Mouse (Mus musculus) stomach, postnatal 0 days (tissue): Measurements from ENCODE around the gene Dclk2. TPM values are rescaled to one million over a fixed set of nuclear protein-coding genes. Genes with fewer than 3 reads are reported as not detected.

ENCODE experiments used
- ATAC-seq: fragments of 200-750 bp; cut with Nextera tagmentation; 2 replicates; pipeline ENCODE4 v1.8.0; 2017; ENCODE audit not compliant: low FRiP score, low TSS enrichment
- DNase-seq: peaks from one replicate; pipeline ENCODE4 v3.0.0-alpha.2; 2016; ENCODE audit warnings: low spot score
- H3K27ac ChIP-seq: fragments of 300-500 bp; sonication (generic); replicated peaks from 2 replicates; pipeline ENCODE4 v1.5.1; 2014; ENCODE audit warnings: mild to moderate bottlenecking, control low read depth
- H3K27me3 ChIP-seq: fragments of 300-500 bp; sonication (generic); 2 replicates; pipeline ENCODE4 v1.6.1; 2014; ENCODE audit warnings: low read length; ENCODE audit not compliant: control insufficient read depth, insufficient read depth
- H3K36me3 ChIP-seq: fragments of 300-500 bp; sonication (generic); 2 replicates; pipeline ENCODE4 v1.6.1; 2014; ENCODE audit warnings: low read length, mixed read lengths; ENCODE audit not compliant: control insufficient read depth, insufficient read depth
- H3K4me1 ChIP-seq: fragments of 300-500 bp; sonication (generic); replicated peaks from 2 replicates; pipeline ENCODE4 v1.6.1; 2014; ENCODE audit warnings: antibody characterized with exemption; ENCODE audit not compliant: control insufficient read depth, insufficient read depth
- H3K4me2 ChIP-seq: fragments of 300-500 bp; sonication (generic); replicated peaks from 2 replicates; pipeline ENCODE4 v1.6.1; 2014; ENCODE audit warnings: low read depth, mild to moderate bottlenecking, control low read depth, moderate library complexity
- H3K4me3 ChIP-seq: fragments of 300-500 bp; sonication (generic); 2 replicates; pipeline ENCODE4 v1.5.1; 2014; ENCODE audit warnings: low read depth, low read length, control low read depth
- H3K9ac ChIP-seq: fragments of 300-500 bp; sonication (generic); 2 replicates; pipeline ENCODE4 v1.6.1; 2014; ENCODE audit warnings: mild to moderate bottlenecking, low read length, control low read depth, mixed read lengths
- H3K9me3 ChIP-seq: fragments of 300-500 bp; sonication (generic); 2 replicates; pipeline ENCODE4 v1.6.1; 2016; ENCODE audit warnings: low read length; ENCODE audit not compliant: control insufficient read depth
- CTCF ChIP-seq: IDR thresholded peaks from 2 replicates; pipeline ENCODE4 v1.5.1; 2016; ENCODE audit warnings: antibody characterized with exemption, low read depth, mild to moderate bottlenecking, moderate library complexity
- EP300 ChIP-seq: optimal IDR thresholded peaks from 2 replicates; pipeline ENCODE3; 2016; ENCODE audit warnings: antibody characterized with exemption
- WGBS: fragments of 180-500 bp; shearing (Covaris S2); extraction: QIAGEN DNeasy Blood & Tissue Kit; methylation state at CpG from one replicate; pipeline ENCODE4 v1.1.7; 2014; 5-methylcytosine and 5-hydroxymethylcytosine counted together
- polyA plus RNA-seq: library from polyadenylated mRNA; unstranded; fragments of >200 nt; fragmentation: Nextera tagmentation; extraction: Ambion mirVana; gene quantifications from 2 replicates; pipeline ENCODE4 v1.2.1, GENCODE M21; 2015

The Dclk2 gene
- polyA plus RNA-seq, 1 experiment from 2014 or later = 2.3 TPM

- Histone ChIP-seq H3K9me3 (no peaks in the 10 kb centered on the region), H3K4me1 (no peaks in the 10 kb centered on the region), H3K27ac (no peak overlapping the region), H3K9ac (no peak overlapping the region), H3K36me3 (no peaks in the 10 kb centered on the region), H3K27me3 (no peaks in the 10 kb centered on the region; the same call in 1 of the 2 replicates), H3K4me2 (no peak overlapping the region), H3K4me3 (no peak overlapping the region)
- ATAC-seq (no peak), DNase-seq (no peak)
- TF ChIP-seq CTCF = no peak
- TF ChIP-seq EP300 = no peak
- 64% methylated on average over 6 of the region's 6 CpGs for WGBS
Measured at GRCm38 (mm10) chr3:86758727-86759126, 161.9 kb downstream of the Dclk2 start.

- no peaks in the 10 kb centered on the region for H3K4me1 ChIP-seq
- 78% methylated on average over 1 of the region's 1 CpGs for WGBS
- no peak overlapping the region for H3K4me2 ChIP-seq
- H3K27me3 ChIP-seq = no peaks in the 10 kb centered on the region; the same call in 1 of the 2 replicates
- H3K27ac ChIP-seq = no peak overlapping the region
- no peak overlapping the region for H3K4me3 ChIP-seq
- ATAC-seq = no peak
- H3K9ac ChIP-seq = no peak overlapping the region
- no peaks in the 10 kb centered on the region for H3K36me3 ChIP-seq
- TF ChIP-seq EP300 (no peak), CTCF (no peak)
- no peak for DNase-seq
- no peaks in the 10 kb centered on the region for H3K9me3 ChIP-seq
Measured at GRCm38 (mm10) chr3:86756548-86756947, 164.1 kb downstream of the Dclk2 start.

- H3K27me3 ChIP-seq = no peaks in the 10 kb centered on the region
- no peak overlapping the region for H3K4me3 ChIP-seq
- TF ChIP-seq CTCF (no peak), EP300 (no peak)
- 79% methylated on average over 14 of the region's 14 CpGs for WGBS
- no peaks in the 10 kb centered on the region for H3K9me3 ChIP-seq
- H3K36me3 ChIP-seq = no peaks in the 10 kb centered on the region
- no peak overlapping the region for H3K9ac ChIP-seq
- no peak overlapping the region for H3K4me2 ChIP-seq
- ATAC-seq = no peak
- DNase-seq = no peak
- H3K4me1 ChIP-seq = no peaks in the 10 kb centered on the region
- H3K27ac ChIP-seq = no peak overlapping the region
Measured at GRCm38 (mm10) chr3:86754595-86755557, 165.8 kb downstream of the Dclk2 start.

- WGBS = 38% methylated on average over 6 of the region's 6 CpGs
- Histone ChIP-seq H3K4me2 (no peak overlapping the region), H3K4me1 (no peaks in the 10 kb centered on the region), H3K9me3 (no peaks in the 10 kb centered on the region), H3K27ac (no peak overlapping the region), H3K36me3 (no peaks in the 10 kb centered on the region), H3K4me3 (no peak overlapping the region), H3K9ac (no peak overlapping the region), H3K27me3 (no peaks in the 10 kb centered on the region)
- TF ChIP-seq EP300 (no peak), CTCF (no peak)
- ATAC-seq (no peak), DNase-seq (no peak)
Measured at GRCm38 (mm10) chr3:86754178-86754577, 166.5 kb downstream of the Dclk2 start.

- Histone ChIP-seq H3K27me3 (no peaks in the 10 kb centered on the region), H3K4me2 (no peak overlapping the region), H3K9me3 (no peaks in the 10 kb centered on the region), H3K4me1 (no peaks in the 10 kb centered on the region), H3K4me3 (no peak overlapping the region), H3K9ac (no peak overlapping the region), H3K27ac (no peak overlapping the region), H3K36me3 (no peaks in the 10 kb centered on the region)
- DNase-seq = no peak
- WGBS = 47% methylated on average over 7 of the region's 7 CpGs
- ATAC-seq = no peak
- TF ChIP-seq EP300 (no peak), CTCF (no peak)
Measured at GRCm38 (mm10) chr3:86750652-86751051, 170.0 kb downstream of the Dclk2 start.

- H3K27me3 ChIP-seq = no peaks in the 10 kb centered on the region
- no peak overlapping the region for H3K27ac ChIP-seq
- no peaks in the 10 kb centered on the region for H3K4me1 ChIP-seq
- DNase-seq (no peak), ATAC-seq (no peak)
- WGBS = 81% methylated on average over 10 of the region's 10 CpGs
- H3K9ac ChIP-seq = no peak overlapping the region
- no peak overlapping the region for H3K4me3 ChIP-seq
- H3K9me3 ChIP-seq = no peaks in the 10 kb centered on the region
- TF ChIP-seq CTCF = no peak
- TF ChIP-seq EP300 = no peak
- no peak overlapping the region for H3K4me2 ChIP-seq
- no peaks in the 10 kb centered on the region for H3K36me3 ChIP-seq
Measured at GRCm38 (mm10) chr3:86745769-86746512, 174.7 kb downstream of the Dclk2 start.
